Mouse (Mus musculus) limb, embryonic 14.5 days (tissue): ENCODE results near the gene Eea1. TPM values are rescaled to one million over a fixed set of nuclear protein-coding genes. Genes with fewer than 3 reads are reported as not detected.

Experiments used
- ATAC-seq: fragments of 200-750 bp; cut with Nextera tagmentation; 2 replicates; pipeline ENCODE4 v1.8.0; 2017; ENCODE audit warnings: low read depth, moderate number of reproducible peaks, moderate TSS enrichment; ENCODE audit not compliant: low FRiP score
- DNase-seq: peaks from one replicate; pipeline ENCODE4 v3.0.0-alpha.2; 2015; ENCODE audit warnings: low spot score
- H3K27ac ChIP-seq: fragments of 300-500 bp; sonication (generic); replicated peaks from 2 replicates; pipeline ENCODE4 v1.5.1; 2014; ENCODE audit warnings: low read depth, mild to moderate bottlenecking, low read length, moderate library complexity, mixed read lengths
- H3K27me3 ChIP-seq: fragments of 300-500 bp; sonication (generic); 2 replicates; pipeline ENCODE4 v1.6.1; 2014; ENCODE audit warnings: low read length, mixed read lengths; ENCODE audit not compliant: control insufficient read depth, insufficient read depth
- H3K36me3 ChIP-seq: fragments of 300-500 bp; sonication (generic); 2 replicates; pipeline ENCODE4 v1.6.1; 2014; ENCODE audit warnings: mild to moderate bottlenecking, low read length, moderate library complexity, mixed read lengths; ENCODE audit not compliant: control insufficient read depth, insufficient read depth
- H3K4me1 ChIP-seq: fragments of 300-500 bp; sonication (generic); 2 replicates; pipeline ENCODE4 v1.6.1; 2014; ENCODE audit warnings: antibody characterized with exemption, low read length, mixed read lengths; ENCODE audit not compliant: control insufficient read depth, insufficient read depth
- H3K4me2 ChIP-seq: fragments of 300-500 bp; sonication (generic); replicated peaks from 2 replicates; pipeline ENCODE4 v1.6.1; 2014; ENCODE audit warnings: low read depth, mild to moderate bottlenecking, low read length, moderate library complexity; ENCODE audit not compliant: severe bottlenecking
- H3K4me3 ChIP-seq: fragments of 300-500 bp; sonication (generic); replicated peaks from 2 replicates; pipeline ENCODE4 v1.5.1; 2014; ENCODE audit warnings: low read length
- H3K9ac ChIP-seq: fragments of 300-500 bp; sonication (generic); 2 replicates; pipeline ENCODE4 v1.6.1; 2014; ENCODE audit warnings: mild to moderate bottlenecking, low read depth, low read length, moderate library complexity; ENCODE audit not compliant: severe bottlenecking
- H3K9me3 ChIP-seq: fragments of 300-500 bp; sonication (generic); 2 replicates; pipeline ENCODE4 v1.6.1; 2016; ENCODE audit warnings: low read length; ENCODE audit not compliant: control insufficient read depth
- POLR2A ChIP-seq: fragments of 200-500 bp; IDR thresholded peaks from 2 replicates; pipeline ENCODE4 v1.8.0; 2012; ENCODE audit warnings: inconsistent platforms, mild to moderate bottlenecking, moderate library complexity, borderline replicate concordance; ENCODE audit not compliant: insufficient read depth, insufficient read length; ENCODE audit errors: extremely low read depth
- WGBS: fragments of 180-500 bp; shearing (Covaris S2); extraction: QIAGEN DNeasy Blood & Tissue Kit; methylation state at CpG from one replicate; pipeline ENCODE4 v1.1.7; 2014; 5-methylcytosine and 5-hydroxymethylcytosine counted together
- polyA plus RNA-seq, 2 experiments: library from polyadenylated mRNA; depleted of rRNA in 1 of 2; stranded (reverse) in 1 of 2; unstranded in 1 of 2; fragments of >200 nt; fragmentation: Nextera tagmentation in 1 of 2; extraction: Ambion mirVana in 1 of 2; gene quantifications; 2 replicates each; pipeline versions ENCODE4 v1.2.1 to v1.2.3; 2012 to 2014

Eea1 gene
- polyA plus RNA-seq, 2 experiments = 11.4 to 24.0 TPM

DNA sequence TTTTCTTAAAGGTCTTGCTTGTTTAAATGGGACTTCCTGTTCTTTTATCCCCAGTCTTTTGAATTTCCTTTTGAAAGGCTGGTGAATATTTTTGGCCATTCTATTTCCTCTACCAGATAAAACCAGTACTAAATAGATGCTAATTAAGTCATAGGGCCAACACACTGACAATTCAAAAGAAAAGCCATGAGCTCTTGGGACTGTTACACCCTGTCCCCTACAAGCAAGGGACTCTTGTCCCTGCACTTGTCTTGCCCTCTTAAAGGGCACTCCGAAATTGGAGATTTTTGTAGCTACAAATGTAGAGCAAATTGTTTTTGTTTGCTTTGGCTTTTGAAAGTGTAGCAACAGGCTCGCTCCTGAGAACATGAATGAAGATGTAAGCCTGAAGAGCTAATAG lies 154.1 kb downstream of the Eea1 start:
- no peak for ATAC-seq
- Histone ChIP-seq H3K27me3 (no peaks in the 10 kb centered on the region), H3K27ac (no peak overlapping the region), H3K36me3 (no peaks in the 10 kb centered on the region), H3K4me2 (no peak overlapping the region), H3K4me3 (no peak overlapping the region), H3K9me3 (no peaks in the 10 kb centered on the region), H3K4me1 (no peaks in the 10 kb centered on the region), H3K9ac (no peak overlapping the region)
- DNase-seq = no peak
- no peak for TF ChIP-seq POLR2A
- 83% methylated on average over 2 of the region's 2 CpGs for WGBS

Other genes starting within 250 kb of the Eea1 start
- not detected in 2 replicates for gene Gm33543, start 97.7 kb upstream of the Eea1 start, polyA plus RNA-seq (2012; rRNA removed)
- not detected in 2 replicates for gene Gm33543, start 97.7 kb upstream of the Eea1 start, polyA plus RNA-seq (2014; fragmentation: Nextera tagmentation; extraction: Ambion mirVana)
- not detected in 2 replicates for gene Gm5426, start 196.0 kb downstream of the Eea1 start, polyA plus RNA-seq (2012; rRNA removed)
- gene Gm5426, start 196.0 kb downstream of the Eea1 start, polyA plus RNA-seq (2014; fragmentation: Nextera tagmentation; extraction: Ambion mirVana) = not detected in 2 replicates